Mouse (Mus musculus): ENCODE results near the gene Zmynd15. TPM values are rescaled to one million over a fixed set of nuclear protein-coding genes. Genes with fewer than 3 reads are reported as not detected.

The Zmynd15 gene
- polyA plus RNA-seq, 1 experiment from 2014 or later = 0.86 TPM

DNA sequence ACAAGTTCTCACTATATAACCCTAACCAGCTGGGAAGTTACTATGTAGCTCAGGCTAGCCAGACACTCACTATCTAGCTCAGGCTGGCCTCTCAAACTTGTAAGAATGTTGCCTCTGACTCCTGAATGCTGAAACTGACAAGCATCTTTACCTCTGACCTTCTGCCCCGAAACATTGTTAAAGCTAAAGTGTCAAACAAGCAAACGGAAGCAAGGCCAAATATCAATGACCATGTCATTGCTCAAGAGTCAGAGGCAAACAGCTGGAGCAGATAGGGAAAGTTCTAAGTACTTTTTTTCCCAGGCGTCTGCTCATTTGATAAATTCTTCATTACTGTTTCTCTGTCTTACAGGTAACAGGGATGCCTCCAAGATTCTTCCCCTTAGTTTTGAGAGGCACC, 42.8 kb downstream of the Zmynd15 start:
- no peak for DNase-seq (ENCODE audit: low spot score)
- no peak overlapping the region for H3K27ac ChIP-seq (replicated peaks)
- no peak overlapping the region for H3K4me3 ChIP-seq (ENCODE audit: low read depth, low read length)
- no peak overlapping the region for H3K4me2 ChIP-seq (replicated peaks; ENCODE audit: low read depth)
- no peaks in the 10 kb centered on the region for H3K27me3 ChIP-seq (ENCODE audit: control insufficient read depth, insufficient read depth, low read length)
- no peaks in the 10 kb centered on the region for H3K36me3 ChIP-seq (ENCODE audit: control insufficient read depth, insufficient read depth, low read length)
- ATAC-seq (ENCODE audit: low FRiP score, low TSS enrichment) = no peak
- no peak overlapping the region for H3K9ac ChIP-seq (ENCODE audit: low read length)
- WGBS = 35% methylated on average over 3 of the region's 3 CpGs
- no peaks in the 10 kb centered on the region for H3K9me3 ChIP-seq (ENCODE audit: control insufficient read depth, low read length)
- H3K4me1 ChIP-seq (replicated peaks; ENCODE audit: control insufficient read depth, insufficient read depth) = no peaks in the 10 kb centered on the region
- TF ChIP-seq EP300 (optimal IDR thresholded peaks at IDR 0.05) (no peak), CTCF (IDR thresholded peaks at IDR 0.05; ENCODE audit: low read depth) (no peak)

- H3K9ac ChIP-seq (ENCODE audit: low read length) = 0 out of 2 replicates have a peak within 1 kb of the TSS, but pooled peaks have one; percentile 1
- 37% methylated on average over 9 of the region's 9 CpGs for WGBS
- ATAC-seq (ENCODE audit: low FRiP score, low TSS enrichment) = peak; percentile 88
- H3K27me3 ChIP-seq (ENCODE audit: control insufficient read depth, insufficient read depth, low read length) = no peaks in the 10 kb centered on the region
- H3K4me2 ChIP-seq (replicated peaks; ENCODE audit: low read depth) = peak within 1 kb of the TSS; percentile 39
- H3K9me3 ChIP-seq (ENCODE audit: control insufficient read depth, low read length) = no peaks in the 10 kb centered on the region
- H3K36me3 ChIP-seq (ENCODE audit: control insufficient read depth, insufficient read depth, low read length) = no peaks in the 10 kb centered on the region
- peak within 1 kb of the TSS; percentile 71 for H3K27ac ChIP-seq (replicated peaks)
- no peaks in the 10 kb centered on the region for H3K4me1 ChIP-seq (replicated peaks; ENCODE audit: control insufficient read depth, insufficient read depth)
- peak; percentile 81 for DNase-seq (ENCODE audit: low spot score)
- H3K4me3 ChIP-seq (ENCODE audit: low read depth, low read length) = 0 out of 2 replicates have a peak within 1 kb of the TSS, but pooled peaks have one; percentile 8
- TF ChIP-seq EP300 (optimal IDR thresholded peaks at IDR 0.05) (no peak), CTCF (IDR thresholded peaks at IDR 0.05; ENCODE audit: low read depth) (no peak)
Measured at GRCm38 (mm10) chr11:70504970-70505369, 45.7 kb downstream of the Zmynd15 start, which contains the start of gene Tm4sf5. TSS of gene Tm4sf5 (plus strand) at chr11:70505244.

DNA sequence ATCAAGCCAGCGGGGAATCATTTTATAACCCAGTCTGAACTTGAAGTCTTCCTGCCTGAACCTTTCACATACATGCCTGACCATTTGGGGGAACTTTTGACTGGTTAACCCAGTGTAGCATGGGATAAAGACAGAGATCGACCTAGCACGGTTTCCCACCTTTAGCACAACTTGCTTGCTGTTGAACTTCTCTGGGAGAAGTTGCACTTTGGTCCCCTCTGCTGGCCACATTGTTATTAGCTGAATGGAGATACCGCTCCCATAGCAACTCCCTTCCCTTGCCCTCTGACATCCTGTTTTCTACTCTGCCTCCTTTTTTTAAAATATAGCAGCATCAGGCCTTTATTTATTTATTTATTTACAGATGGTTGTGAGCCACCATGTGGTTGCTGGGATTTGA, 47.2 kb downstream of the Zmynd15 start:
- H3K27me3 ChIP-seq (ENCODE audit: control insufficient read depth, insufficient read depth, low read length) = no peaks in the 10 kb centered on the region
- H3K9me3 ChIP-seq (ENCODE audit: control insufficient read depth, low read length) = no peaks in the 10 kb centered on the region
- ATAC-seq (ENCODE audit: low FRiP score, low TSS enrichment) (peak; percentile 31; the same call in 1 of the 2 replicates), DNase-seq (ENCODE audit: low spot score) (peak; percentile 83)
- H3K36me3 ChIP-seq (ENCODE audit: control insufficient read depth, insufficient read depth, low read length) = no peaks in the 10 kb centered on the region
- 20% methylated on average over 4 of the region's 4 CpGs for WGBS
- no peak overlapping the region for H3K9ac ChIP-seq (ENCODE audit: low read length)
- H3K27ac ChIP-seq (replicated peaks) = no peak overlapping the region
- H3K4me2 ChIP-seq (replicated peaks; ENCODE audit: low read depth) = peak overlapping the region; percentile 15; the same call in 1 of the 2 replicates
- H3K4me1 ChIP-seq (replicated peaks; ENCODE audit: control insufficient read depth, insufficient read depth) = no peaks in the 10 kb centered on the region
- TF ChIP-seq CTCF (IDR thresholded peaks at IDR 0.05; ENCODE audit: low read depth) (peak; percentile 84), EP300 (optimal IDR thresholded peaks at IDR 0.05) (no peak)
- no peak overlapping the region for H3K4me3 ChIP-seq (ENCODE audit: low read depth, low read length)

- Histone ChIP-seq H3K9me3 (ENCODE audit: control insufficient read depth, low read length) (no peaks in the 10 kb centered on the region), H3K4me1 (replicated peaks; ENCODE audit: control insufficient read depth, insufficient read depth) (no peaks in the 10 kb centered on the region), H3K4me3 (ENCODE audit: low read depth, low read length) (no peak overlapping the region), H3K9ac (ENCODE audit: low read length) (no peak overlapping the region), H3K27me3 (ENCODE audit: control insufficient read depth, insufficient read depth, low read length) (no peaks in the 10 kb centered on the region), H3K27ac (replicated peaks) (no peak overlapping the region), H3K4me2 (replicated peaks; ENCODE audit: low read depth) (no peak overlapping the region), H3K36me3 (ENCODE audit: control insufficient read depth, insufficient read depth, low read length) (no peaks in the 10 kb centered on the region)
- ATAC-seq (ENCODE audit: low FRiP score, low TSS enrichment) (no peak), DNase-seq (ENCODE audit: low spot score) (no peak)
- 72% methylated on average over 7 of the region's 7 CpGs for whole genome bisulfite sequencing
- TF ChIP-seq CTCF (IDR thresholded peaks at IDR 0.05; ENCODE audit: low read depth) = no peak
Measured at GRCm38 (mm10) chr11:70506962-70507515, 47.8 kb downstream of the Zmynd15 start.

DNA sequence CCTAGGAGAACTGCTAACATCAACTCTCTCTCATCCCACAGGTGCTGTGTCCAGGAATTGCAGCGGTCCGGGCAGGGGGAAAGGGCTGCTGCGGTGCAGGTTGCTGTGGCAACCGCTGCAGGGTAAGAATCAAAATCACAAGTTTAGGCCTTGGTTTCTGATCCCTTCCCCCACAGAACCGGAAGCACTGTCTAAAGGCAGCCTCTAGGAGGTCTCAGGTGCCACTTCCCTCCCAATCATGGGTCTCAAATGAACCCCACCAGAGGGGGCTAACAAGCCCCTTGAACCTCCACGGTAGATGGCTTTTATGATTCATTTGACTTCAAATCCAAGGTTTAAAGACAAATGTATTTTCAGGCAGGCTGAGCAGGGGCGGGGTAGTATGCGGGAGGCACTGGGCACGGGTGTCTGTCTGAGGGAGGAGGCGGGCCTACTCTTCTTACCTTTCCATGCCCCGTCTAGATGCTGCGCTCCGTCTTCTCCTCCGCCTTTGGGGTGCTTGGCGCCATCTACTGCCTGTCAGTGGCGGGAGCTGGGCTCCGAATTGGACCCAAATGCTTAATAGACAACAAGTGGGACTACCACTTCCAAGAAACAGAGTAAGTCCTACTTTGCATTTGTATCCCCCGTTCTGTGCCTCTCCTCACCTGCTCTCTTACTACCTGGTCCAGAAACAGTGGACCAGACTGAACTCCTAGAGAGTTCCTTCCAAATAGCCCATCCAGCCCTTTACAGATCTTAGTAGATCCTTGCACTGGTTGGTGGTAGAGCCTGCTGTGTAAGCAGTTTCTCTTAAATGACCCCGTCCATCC, 50.7 kb downstream of the Zmynd15 start:
- H3K9ac ChIP-seq (ENCODE audit: low read length) = no peak overlapping the region
- DNase-seq (ENCODE audit: low spot score) (peak; percentile 65), ATAC-seq (ENCODE audit: low FRiP score, low TSS enrichment) (peak; percentile 48; the same call in 1 of the 2 replicates)
- H3K36me3 ChIP-seq (ENCODE audit: control insufficient read depth, insufficient read depth, low read length) = no peaks in the 10 kb centered on the region
- 12% methylated on average over 19 of the region's 19 CpGs for WGBS
- H3K4me1 ChIP-seq (replicated peaks; ENCODE audit: control insufficient read depth, insufficient read depth) = no peaks in the 10 kb centered on the region
- no peak overlapping the region for H3K27ac ChIP-seq (replicated peaks)
- no peaks in the 10 kb centered on the region for H3K27me3 ChIP-seq (ENCODE audit: control insufficient read depth, insufficient read depth, low read length)
- H3K9me3 ChIP-seq (ENCODE audit: control insufficient read depth, low read length) = no peaks in the 10 kb centered on the region
- H3K4me3 ChIP-seq (ENCODE audit: low read depth, low read length) = no peak overlapping the region
- TF ChIP-seq CTCF (IDR thresholded peaks at IDR 0.05; ENCODE audit: low read depth) (peak; percentile 81), EP300 (optimal IDR thresholded peaks at IDR 0.05) (no peak)
- H3K4me2 ChIP-seq (replicated peaks; ENCODE audit: low read depth) = no peak overlapping the region

- DNase-seq (ENCODE audit: low spot score) (no peak), ATAC-seq (ENCODE audit: low FRiP score, low TSS enrichment) (no peak)
- 53% methylated on average over 2 of the region's 2 CpGs for WGBS
- no peaks in the 10 kb centered on the region for H3K9me3 ChIP-seq (ENCODE audit: control insufficient read depth, low read length)
- H3K27ac ChIP-seq (replicated peaks) = no peak overlapping the region
- H3K4me2 ChIP-seq (replicated peaks; ENCODE audit: low read depth) = no peak overlapping the region
- TF ChIP-seq EP300 (optimal IDR thresholded peaks at IDR 0.05) (no peak), CTCF (IDR thresholded peaks at IDR 0.05; ENCODE audit: low read depth) (no peak)
- H3K36me3 ChIP-seq (ENCODE audit: control insufficient read depth, insufficient read depth, low read length) = no peaks in the 10 kb centered on the region
- no peaks in the 10 kb centered on the region for H3K4me1 ChIP-seq (replicated peaks; ENCODE audit: control insufficient read depth, insufficient read depth)
- H3K9ac ChIP-seq (ENCODE audit: low read length) = no peak overlapping the region
- no peak overlapping the region for H3K4me3 ChIP-seq (ENCODE audit: low read depth, low read length)
- no peaks in the 10 kb centered on the region for H3K27me3 ChIP-seq (ENCODE audit: control insufficient read depth, insufficient read depth, low read length)
Measured at GRCm38 (mm10) chr11:70511242-70511641, 52.0 kb downstream of the Zmynd15 start.

Measured in stomach, postnatal 0 days (tissue).